Mouse (Mus musculus): ENCODE measurements at regions not wholly inside any gene's neighbourhood (a gene's known extent, or its start where the extent isn't known, plus 50 kb on each side); places are given as distances from the start of the nearest gene placed in this dataset.
A peak's percentile ranks its signal among the peaks of the same experiment; 100 is the strongest.

GRCm38 (mm10) chr8:117881414-117881973 is 79.8 kb upstream of the Mphosph6 start:
- H3K27me3 ChIP-seq: no peaks in the 10 kb centered on the region
- no peaks in the 10 kb centered on the region for H3K9me3 ChIP-seq
- no peak overlapping the region for H3K27ac ChIP-seq
- no peak overlapping the region for H3K9ac ChIP-seq (replicated peaks)
- no peaks in the 10 kb centered on the region for H3K4me1 ChIP-seq (replicated peaks)
- no peak overlapping the region for H3K4me2 ChIP-seq (replicated peaks)
- no peak for ATAC-seq
- H3K36me3 ChIP-seq: no peaks in the 10 kb centered on the region
- 87% methylated on average over 8 of the region's 8 CpGs for WGBS
- no peak overlapping the region for H3K4me3 ChIP-seq (replicated peaks)

- ATAC-seq: no peak
- Histone ChIP-seq H3K4me3 (replicated peaks) (no peak overlapping the region), H3K9ac (replicated peaks) (no peak overlapping the region), H3K4me1 (replicated peaks) (no peaks in the 10 kb centered on the region), H3K36me3 (no peaks in the 10 kb centered on the region), H3K27ac (no peak overlapping the region), H3K27me3 (no peaks in the 10 kb centered on the region), H3K4me2 (replicated peaks) (no peak overlapping the region), H3K9me3 (no peaks in the 10 kb centered on the region)
- WGBS: 67% methylated on average over 13 of the region's 13 CpGs
These were observed 78.7 kb upstream of the Mphosph6 start for GRCm38 (mm10) chr8:117880279-117880975.

- ATAC-seq: no peak
- WGBS: 85% methylated on average over 4 of the region's 4 CpGs
- Histone ChIP-seq H3K27me3 (no peaks in the 10 kb centered on the region), H3K9ac (replicated peaks) (no peak overlapping the region), H3K9me3 (no peaks in the 10 kb centered on the region), H3K4me3 (replicated peaks) (no peak overlapping the region), H3K4me2 (replicated peaks) (no peak overlapping the region), H3K4me1 (replicated peaks) (no peaks in the 10 kb centered on the region), H3K36me3 (no peaks in the 10 kb centered on the region), H3K27ac (no peak overlapping the region)
These were observed 71.9 kb upstream of the Mphosph6 start for GRCm38 (mm10) chr8:117873611-117874010.

- Histone ChIP-seq H3K27ac (no peak overlapping the region), H3K27me3 (no peaks in the 10 kb centered on the region), H3K4me2 (replicated peaks) (no peak overlapping the region), H3K9ac (replicated peaks) (no peak overlapping the region), H3K9me3 (no peaks in the 10 kb centered on the region), H3K4me1 (replicated peaks) (peaks cover 8% of the 10 kb centered on the region), H3K36me3 (no peaks in the 10 kb centered on the region), H3K4me3 (replicated peaks) (no peak overlapping the region)
- ATAC-seq: no peak
- WGBS: 82% methylated on average over 2 of the region's 2 CpGs
These were observed 65.4 kb upstream of the Mphosph6 start for GRCm38 (mm10) chr8:117867138-117867537.

DNA sequence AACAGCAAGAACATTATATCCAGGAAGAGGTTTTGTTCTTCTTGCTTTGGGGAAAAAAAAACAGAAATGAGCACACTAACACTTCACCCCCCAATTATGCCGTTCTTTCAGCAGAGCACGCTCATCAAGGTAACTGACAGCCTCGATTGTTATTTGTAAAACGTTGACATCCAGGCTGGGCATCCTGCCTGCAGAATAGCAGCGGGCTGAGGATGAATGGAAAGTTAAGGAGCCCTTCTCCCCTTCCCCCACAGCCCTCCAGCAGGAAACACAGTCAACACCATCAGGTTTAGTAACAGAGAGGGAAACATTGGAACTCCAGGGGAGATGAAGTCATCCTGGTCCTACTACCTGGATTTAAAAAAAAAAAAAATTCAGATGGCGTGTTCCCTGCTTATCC is 63.3 kb upstream of the Mphosph6 start:
- WGBS: 32% methylated on average over 6 of the region's 6 CpGs
- H3K4me1 ChIP-seq (replicated peaks): peaks cover 9% of the 10 kb centered on the region
- no peak overlapping the region for H3K4me2 ChIP-seq (replicated peaks)
- no peak overlapping the region for H3K27ac ChIP-seq
- H3K9ac ChIP-seq (replicated peaks): no peak overlapping the region
- no peaks in the 10 kb centered on the region for H3K9me3 ChIP-seq
- no peak overlapping the region for H3K4me3 ChIP-seq (replicated peaks)
- no peaks in the 10 kb centered on the region for H3K36me3 ChIP-seq
- H3K27me3 ChIP-seq: 0 out of 2 replicates have a peak, but pooled peaks cover 4% of the 10 kb centered on the region
- ATAC-seq: no peak

DNA sequence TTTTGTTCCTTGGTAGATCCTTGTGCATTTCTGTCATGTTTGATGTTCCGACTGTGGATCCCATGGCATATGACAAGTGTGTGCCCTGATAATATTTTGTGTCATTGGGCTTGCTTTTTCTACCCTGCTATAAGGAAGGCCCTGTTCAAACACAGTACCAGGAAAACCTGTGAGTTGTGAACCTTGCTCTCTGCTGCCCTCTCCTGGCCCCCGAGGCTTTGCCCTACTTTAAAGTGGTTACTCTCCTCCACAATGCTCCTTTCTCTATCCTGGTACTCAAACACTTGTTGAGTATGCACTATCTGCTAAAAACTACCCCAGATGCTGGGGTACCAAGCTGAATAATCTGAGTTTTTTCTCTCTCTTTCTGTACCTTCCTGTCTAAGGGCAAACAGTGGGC is 62.1 kb upstream of the Mphosph6 start:
- ATAC-seq: no peak
- no peaks in the 10 kb centered on the region for H3K9me3 ChIP-seq
- WGBS: 47% methylated on average over 2 of the region's 2 CpGs
- H3K9ac ChIP-seq (replicated peaks): no peak overlapping the region
- H3K4me2 ChIP-seq (replicated peaks): no peak overlapping the region
- H3K27ac ChIP-seq: no peak overlapping the region
- H3K4me3 ChIP-seq (replicated peaks): no peak overlapping the region
- H3K4me1 ChIP-seq (replicated peaks): peaks cover 15% of the 10 kb centered on the region
- H3K27me3 ChIP-seq: 0 out of 2 replicates have a peak, but pooled peaks cover 4% of the 10 kb centered on the region
- H3K36me3 ChIP-seq: no peaks in the 10 kb centered on the region

DNA sequence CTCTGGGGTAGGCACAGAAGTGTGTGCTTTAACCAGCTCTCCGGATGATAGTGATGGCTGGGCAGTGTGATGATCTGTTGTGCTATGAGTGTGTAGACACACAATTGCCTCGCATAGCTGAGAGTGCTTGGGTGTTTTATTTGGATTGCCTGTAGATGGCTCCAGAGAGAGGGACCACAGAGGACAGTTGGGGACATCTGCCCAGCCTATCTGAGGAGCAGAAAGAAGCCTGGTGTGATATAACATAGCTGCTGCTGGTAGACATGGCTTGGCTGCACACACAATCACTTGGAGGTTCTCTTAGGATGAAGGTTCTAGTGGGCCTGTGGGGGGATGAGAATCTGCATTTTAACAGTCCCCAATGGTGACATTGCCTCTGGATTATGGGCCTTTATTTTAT is 60.6 kb upstream of the Mphosph6 start:
- no peak for ATAC-seq
- H3K27me3 ChIP-seq: 0 out of 2 replicates have a peak, but pooled peaks cover 4% of the 10 kb centered on the region
- no peaks in the 10 kb centered on the region for H3K36me3 ChIP-seq
- peaks cover 15% of the 10 kb centered on the region for H3K4me1 ChIP-seq (replicated peaks)
- no peak overlapping the region for H3K4me3 ChIP-seq (replicated peaks)
- 0 out of 2 replicates have a peak, but pooled peaks cover 3% of the 10 kb centered on the region for H3K9me3 ChIP-seq
- H3K9ac ChIP-seq (replicated peaks): no peak overlapping the region
- no peak overlapping the region for H3K4me2 ChIP-seq (replicated peaks)
- H3K27ac ChIP-seq: no peak overlapping the region
- 63% methylated on average over 2 of the region's 2 CpGs for WGBS

DNA sequence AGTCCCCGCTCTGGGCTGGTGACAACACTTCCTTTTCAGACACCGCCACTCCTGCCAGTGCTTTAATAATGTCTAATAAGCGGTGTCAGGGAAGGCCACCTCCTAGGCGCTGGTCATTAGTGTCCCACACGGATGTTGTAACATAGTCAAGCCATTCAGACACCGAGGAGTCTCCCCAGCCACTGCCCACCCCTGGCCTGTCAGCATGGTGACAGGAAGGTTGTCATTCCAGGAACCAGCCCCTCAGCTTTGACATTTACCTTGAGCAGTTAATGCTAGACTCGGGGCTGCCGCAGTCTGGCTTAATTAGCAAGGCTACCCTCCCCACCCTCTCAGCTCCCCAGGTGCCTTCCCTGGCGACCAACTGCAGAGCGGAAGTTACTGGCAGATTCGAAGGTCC is 58.0 kb upstream of the Mphosph6 start:
- Histone ChIP-seq H3K9ac (replicated peaks) (peak overlapping the region; percentile 29; the same call in 1 of the 2 replicates), H3K4me1 (replicated peaks) (peaks cover 7% of the 10 kb centered on the region), H3K4me3 (replicated peaks) (no peak overlapping the region), H3K36me3 (no peaks in the 10 kb centered on the region), H3K4me2 (replicated peaks) (peak overlapping the region; percentile 39), H3K27me3 (0 out of 2 replicates have a peak, but pooled peaks cover 4% of the 10 kb centered on the region), H3K9me3 (0 out of 2 replicates have a peak, but pooled peaks cover 3% of the 10 kb centered on the region), H3K27ac (no peak overlapping the region)
- ATAC-seq: peak; percentile 67; the same call in 1 of the 2 replicates
- 10% methylated on average over 11 of the region's 11 CpGs for WGBS

- 0 out of 2 replicates have a peak, but pooled peaks cover 4% of the 10 kb centered on the region for H3K27me3 ChIP-seq
- no peak overlapping the region for H3K4me2 ChIP-seq (replicated peaks)
- WGBS: 51% methylated on average over 7 of the region's 7 CpGs
- no peak overlapping the region for H3K9ac ChIP-seq (replicated peaks)
- H3K4me1 ChIP-seq (replicated peaks): peaks cover 7% of the 10 kb centered on the region
- H3K27ac ChIP-seq: no peak overlapping the region
- no peak for ATAC-seq
- no peak overlapping the region for H3K4me3 ChIP-seq (replicated peaks)
- H3K9me3 ChIP-seq: 0 out of 2 replicates have a peak, but pooled peaks cover 3% of the 10 kb centered on the region
- H3K36me3 ChIP-seq: no peaks in the 10 kb centered on the region
These were observed 57.4 kb upstream of the Mphosph6 start for GRCm38 (mm10) chr8:117859095-117859494.

- Histone ChIP-seq H3K4me2 (replicated peaks) (no peak overlapping the region), H3K4me3 (replicated peaks) (no peak overlapping the region), H3K9me3 (0 out of 2 replicates have a peak, but pooled peaks cover 3% of the 10 kb centered on the region), H3K4me1 (replicated peaks) (peaks cover 7% of the 10 kb centered on the region), H3K27me3 (0 out of 2 replicates have a peak, but pooled peaks cover 4% of the 10 kb centered on the region), H3K27ac (no peak overlapping the region), H3K9ac (replicated peaks) (no peak overlapping the region), H3K36me3 (no peaks in the 10 kb centered on the region)
- no peak for ATAC-seq
- 92% methylated on average over 13 of the region's 13 CpGs for WGBS
These were observed 54.4 kb upstream of the Mphosph6 start for GRCm38 (mm10) chr8:117856121-117856520.

DNA sequence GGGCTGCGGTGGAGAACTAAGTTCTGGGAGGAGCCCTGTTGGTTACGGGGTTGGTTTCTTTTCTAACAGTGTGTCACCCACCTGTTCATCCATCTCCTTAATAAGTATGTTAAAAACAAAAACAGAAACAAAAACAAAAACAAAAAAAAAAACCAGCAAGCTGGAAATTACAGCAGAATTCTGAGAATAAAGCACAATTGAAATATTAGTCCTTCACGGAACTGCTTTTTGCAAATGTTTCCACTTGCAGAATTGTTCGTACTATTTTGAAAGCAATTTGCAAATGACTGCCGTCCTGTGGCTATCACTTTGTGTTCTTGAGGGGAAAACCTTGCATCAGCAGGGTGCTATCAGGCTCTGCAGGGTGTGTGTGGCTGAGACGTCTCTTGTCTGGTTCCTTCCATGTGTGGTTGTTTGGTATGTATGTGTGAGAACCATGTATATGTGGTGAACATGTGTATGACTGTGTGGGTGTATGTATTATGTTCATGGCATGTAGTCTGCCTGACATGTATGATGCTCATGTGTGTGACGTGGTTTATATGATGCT is 53.3 kb upstream of the Mphosph6 start:
- no peak overlapping the region for H3K9ac ChIP-seq (replicated peaks)
- WGBS: 85% methylated on average over 7 of the region's 7 CpGs
- no peak overlapping the region for H3K4me3 ChIP-seq (replicated peaks)
- ATAC-seq: no peak
- peaks cover 5% of the 10 kb centered on the region for H3K4me1 ChIP-seq (replicated peaks)
- H3K27ac ChIP-seq: no peak overlapping the region
- H3K36me3 ChIP-seq: no peaks in the 10 kb centered on the region
- H3K4me2 ChIP-seq (replicated peaks): no peak overlapping the region
- H3K9me3 ChIP-seq: 0 out of 2 replicates have a peak, but pooled peaks cover 3% of the 10 kb centered on the region
- no peaks in the 10 kb centered on the region for H3K27me3 ChIP-seq

DNA sequence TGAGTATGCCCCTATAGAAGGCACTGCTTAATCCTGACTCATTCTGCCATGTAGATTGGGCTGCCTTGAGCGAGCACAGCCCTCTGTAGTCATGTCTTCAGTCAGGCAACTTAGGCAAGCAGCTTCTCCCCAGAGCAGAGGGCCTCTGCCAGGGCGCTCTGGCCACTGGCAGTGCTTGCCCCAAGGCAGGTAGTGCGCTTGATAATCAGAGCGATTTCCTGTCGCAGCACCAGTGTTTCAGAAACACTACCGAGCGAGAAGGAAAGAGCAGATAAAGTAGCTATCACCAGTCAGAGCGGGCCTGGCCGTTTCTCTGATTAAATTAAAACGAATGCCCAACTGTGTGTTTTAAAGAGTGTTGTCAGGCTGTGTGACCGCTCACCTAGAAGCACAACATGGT is 52.6 kb upstream of the Mphosph6 start:
- Histone ChIP-seq H3K9me3 (0 out of 2 replicates have a peak, but pooled peaks cover 3% of the 10 kb centered on the region), H3K27ac (no peak overlapping the region), H3K36me3 (no peaks in the 10 kb centered on the region), H3K27me3 (no peaks in the 10 kb centered on the region), H3K9ac (replicated peaks) (no peak overlapping the region), H3K4me1 (replicated peaks) (no peaks in the 10 kb centered on the region; the same call in 1 of the 2 replicates), H3K4me3 (replicated peaks) (no peak overlapping the region), H3K4me2 (replicated peaks) (no peak overlapping the region)
- 91% methylated on average over 11 of the region's 11 CpGs for WGBS
- ATAC-seq: no peak
